Mouse (Mus musculus) WW6 (cell line): ENCODE measurements around the gene Stk35.
"Not testable (repeated sequence)": the region's sequence is repeated elsewhere in the genome, so short reads cannot be mapped to it uniquely, and the experiment has no call there.

Experiments used
- DNase-seq: peaks from one replicate; pipeline ENCODE4 v3.0.0-alpha.2; 2013; ENCODE audit warnings: low read depth, low spot score

The Stk35 gene

DNA sequence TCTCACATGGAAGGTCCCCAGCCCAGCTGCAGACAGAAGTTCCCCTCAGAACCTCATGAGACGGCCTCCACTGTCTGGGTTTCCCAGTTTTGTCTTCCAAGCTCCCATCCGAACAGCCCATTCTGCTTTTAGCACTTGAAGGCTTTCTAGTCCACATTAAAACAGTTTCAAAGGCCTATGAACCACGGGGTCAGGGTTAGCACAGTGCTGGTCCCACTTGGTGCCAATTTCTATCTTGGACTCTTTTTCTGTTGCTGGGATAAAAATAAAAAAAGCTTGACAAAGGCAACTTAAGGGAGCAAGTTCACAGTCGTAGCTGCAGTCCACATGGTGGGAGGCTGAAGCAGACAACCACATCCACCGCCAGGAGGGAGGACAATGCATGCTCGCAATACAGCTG lies 34.6 kb downstream of the Stk35 start:
- no peak for DNase-seq

DNA sequence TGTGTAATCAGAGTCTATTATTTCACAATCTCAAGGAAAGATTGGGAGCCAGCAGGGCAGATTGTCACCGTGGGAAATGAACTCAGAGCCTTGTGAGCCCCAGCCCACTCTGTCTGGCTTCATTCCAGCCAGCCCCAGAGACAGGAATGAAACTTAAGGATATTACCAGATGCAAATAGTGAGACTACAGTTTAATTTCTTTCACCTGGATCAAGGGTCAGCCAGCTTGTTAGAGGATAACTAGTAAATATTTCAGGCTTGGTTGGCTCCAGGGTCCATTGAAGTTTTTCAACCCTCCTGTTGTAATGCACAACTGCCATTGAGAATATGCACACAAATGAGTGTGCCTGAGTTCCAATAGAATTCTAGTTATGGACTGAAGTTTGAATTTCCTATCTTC lies 36.6 kb downstream of the Stk35 start:
- DNase-seq, result no peak

GRCm38 (mm10) chr2:129838321-129838720 lies 38.0 kb downstream of the Stk35 start:
- no peak for DNase-seq

DNA sequence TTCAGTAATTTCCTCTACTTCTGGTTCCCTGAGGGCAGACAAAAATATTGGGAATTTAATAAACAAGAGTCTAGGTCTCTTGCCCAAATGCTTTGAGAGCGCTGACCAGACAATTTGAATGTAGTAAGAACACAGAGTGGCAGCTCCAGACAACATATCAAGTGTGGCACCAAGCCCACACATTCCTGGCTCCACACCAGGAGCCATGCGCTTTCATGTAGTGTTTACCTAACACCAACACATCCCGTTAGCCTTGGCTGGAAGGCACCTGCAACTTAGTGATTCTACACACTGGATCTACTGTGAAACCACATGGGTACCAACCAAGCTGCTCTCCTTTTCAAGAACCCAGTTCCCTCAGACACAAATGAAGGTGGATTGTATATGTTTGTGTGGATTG lies 45.5 kb downstream of the Stk35 start:
- DNase-seq, result no peak

GRCm38 (mm10) chr2:129846501-129846900 lies 46.2 kb downstream of the Stk35 start:
- no peak for DNase-seq

DNA sequence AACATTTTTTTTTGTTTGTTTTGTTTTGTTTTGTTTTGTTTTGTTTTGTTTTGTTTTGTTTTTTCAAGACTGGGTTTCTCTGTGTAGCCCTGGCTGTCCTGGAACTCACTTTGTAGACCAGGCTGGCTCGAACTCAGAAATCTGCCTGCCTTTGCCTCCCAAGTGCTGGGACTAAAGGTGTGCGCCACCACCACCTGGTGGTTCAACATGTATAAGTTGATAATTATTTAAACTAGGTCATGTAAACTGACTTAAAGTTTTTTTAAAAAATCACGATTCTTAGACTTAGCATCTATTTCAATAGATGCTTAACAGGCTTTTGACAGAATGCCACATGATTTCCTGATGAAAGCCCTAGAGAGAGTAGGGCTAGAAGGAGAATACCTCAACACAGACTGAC lies 48.8 kb downstream of the Stk35 start:
- DNase-seq, result not testable (repeated sequence)

- DNase-seq, result no peak
Observed at GRCm38 (mm10) chr2:129851512-129851911, 51.2 kb downstream of the Stk35 start.

- DNase-seq, result no peak
Observed at GRCm38 (mm10) chr2:129863256-129863655, 62.9 kb downstream of the Stk35 start.

GRCm38 (mm10) chr2:129864958-129865357 lies 64.6 kb downstream of the Stk35 start:
- DNase-seq, result no peak

DNA sequence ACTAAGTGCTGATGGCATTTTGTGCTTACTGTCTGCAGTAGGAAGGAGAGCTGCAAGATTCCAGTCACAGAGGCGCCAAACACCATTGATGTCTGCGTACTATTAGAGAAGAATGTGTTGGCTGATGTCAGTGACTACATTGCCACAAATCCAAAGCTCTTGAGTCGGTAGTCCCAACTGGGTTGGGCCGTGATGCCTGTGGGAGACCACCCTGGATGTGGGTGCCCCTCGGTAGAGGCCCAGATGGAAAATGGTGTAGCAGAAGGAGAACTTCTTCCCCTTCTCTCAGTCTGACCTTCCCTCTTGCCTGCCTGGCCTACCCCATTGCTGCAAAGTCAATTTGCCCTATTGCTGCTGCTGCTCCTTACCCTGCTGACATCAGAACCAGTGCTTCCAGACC lies 68.8 kb downstream of the Stk35 start:
- DNase-seq, result no peak

GRCm38 (mm10) chr2:129871246-129871645 lies 70.9 kb downstream of the Stk35 start:
- DNase-seq, result no peak

DNA sequence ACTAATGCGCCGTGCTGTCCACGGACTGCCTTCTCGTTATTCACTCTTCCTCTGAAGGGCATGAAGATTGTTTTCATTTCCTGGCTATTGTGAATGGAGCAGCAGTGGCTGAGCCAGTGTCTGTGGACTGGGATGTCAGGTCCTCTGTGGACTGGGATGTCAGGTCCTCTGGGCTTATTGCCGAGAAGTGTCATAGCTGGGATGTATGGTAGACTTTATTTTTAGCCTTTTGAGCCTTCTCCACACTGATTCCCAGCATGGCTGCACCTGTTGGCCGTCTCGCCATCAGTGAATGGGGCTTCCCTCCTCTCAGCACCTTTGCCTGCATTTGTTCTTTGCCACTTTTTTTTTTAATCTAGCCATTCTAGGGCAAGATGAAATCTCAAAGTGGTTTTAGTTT lies 71.8 kb downstream of the Stk35 start:
- no peak for DNase-seq

DNA sequence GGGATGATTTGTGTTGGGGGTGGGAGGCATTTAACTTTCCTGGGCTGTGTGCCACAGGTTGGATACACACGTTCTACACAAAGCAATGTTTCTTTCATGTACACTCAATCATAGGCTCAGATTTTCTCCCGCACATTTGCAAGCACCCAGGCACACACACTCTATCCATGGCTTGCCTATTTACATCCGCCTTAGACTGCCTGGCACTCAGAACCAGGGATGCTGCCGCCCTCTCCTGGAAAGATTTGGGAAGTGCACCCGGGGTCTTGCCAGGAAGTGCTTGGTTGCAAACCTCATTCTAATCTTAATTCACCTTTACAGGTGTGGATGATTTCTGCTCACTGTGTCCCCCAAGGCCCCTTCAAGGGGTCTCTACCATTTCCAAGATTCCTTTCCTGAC lies 73.2 kb downstream of the Stk35 start:
- DNase-seq, result peak; percentile 47

DNA sequence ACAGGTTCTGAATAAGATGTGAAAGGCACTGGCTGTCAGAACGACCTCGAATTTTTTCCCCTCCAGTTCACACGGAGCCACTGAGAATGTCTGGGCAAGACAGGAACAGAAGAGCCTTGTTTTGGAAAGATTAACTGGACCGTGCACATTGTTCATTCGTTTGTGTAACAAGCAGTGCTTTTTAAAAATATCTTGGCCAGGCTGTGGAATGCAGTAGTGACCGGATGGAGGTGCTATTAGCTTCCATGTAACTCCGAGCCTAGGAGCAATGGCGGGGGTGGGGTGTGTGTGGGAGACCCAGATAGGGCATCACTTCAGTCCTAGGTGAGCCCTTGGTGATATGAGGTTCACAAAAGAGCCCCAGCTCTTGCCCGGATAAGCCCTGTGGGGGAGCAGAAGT lies 73.8 kb downstream of the Stk35 start:
- no peak for DNase-seq

- DNase-seq, result no peak
Observed at GRCm38 (mm10) chr2:129874509-129875095, 74.3 kb downstream of the Stk35 start.

GRCm38 (mm10) chr2:129876935-129877334 lies 76.6 kb downstream of the Stk35 start:
- DNase-seq, result no peak

DNA sequence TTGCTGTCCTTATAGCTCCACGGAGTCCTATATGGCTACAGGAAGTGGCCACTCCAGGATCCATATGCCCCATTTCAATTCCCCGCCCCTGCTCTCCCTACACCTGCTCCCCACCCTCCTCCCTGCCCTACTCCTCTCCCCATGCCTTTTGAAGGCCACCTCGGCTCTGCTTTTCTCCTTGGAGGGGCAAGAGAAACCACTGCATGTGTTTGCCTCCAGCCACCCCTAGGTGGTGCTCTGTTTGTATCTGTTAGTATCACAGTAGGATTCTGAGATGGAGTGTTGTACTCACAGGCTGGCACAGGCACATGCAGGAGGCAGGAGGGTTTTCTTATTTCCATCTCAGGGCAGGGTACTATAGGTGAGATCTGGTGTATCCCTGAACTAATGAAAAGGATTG lies 79.5 kb downstream of the Stk35 start:
- DNase-seq, result no peak

DNA sequence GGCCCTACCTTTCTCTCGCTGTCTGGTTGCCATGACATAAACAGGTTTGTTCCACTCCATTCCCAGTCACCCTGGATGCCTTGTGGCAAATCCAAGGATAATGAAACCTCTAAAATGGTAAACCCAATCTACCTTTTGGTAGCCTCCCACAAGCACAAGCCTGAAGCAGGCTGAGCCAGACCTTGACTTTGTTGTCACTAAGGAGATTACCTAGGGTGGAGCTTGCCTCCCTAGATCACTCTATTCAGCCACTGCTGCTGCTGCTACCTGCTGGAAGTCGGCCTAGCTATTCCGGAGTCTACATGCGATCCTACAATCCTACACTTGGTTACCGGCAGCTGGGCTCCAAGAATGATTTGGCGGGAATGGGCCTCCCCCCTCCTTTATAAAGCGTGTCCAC lies 79.9 kb downstream of the Stk35 start:
- DNase-seq, result no peak

- DNase-seq, result no peak
Observed at GRCm38 (mm10) chr2:129881886-129882285, 81.6 kb downstream of the Stk35 start.
